Mouse (Mus musculus) CH12.LX (cell line): ENCODE data around the gene 1190005I06Rik. TPM values are rescaled to one million over a fixed set of nuclear protein-coding genes. Genes with fewer than 3 reads are reported as not detected.

Source experiments
- DNase-seq: peaks from one replicate; pipeline ENCODE4 v3.0.0-alpha.2; 2013; ENCODE audit errors: extremely low read depth
- H3K27ac ChIP-seq: 2 replicates; pipeline ENCODE4 v1.5.1; 2012; ENCODE audit warnings: low read depth, mild to moderate bottlenecking, control low read depth, moderate library complexity; ENCODE audit not compliant: insufficient read depth
- H3K27me3 ChIP-seq: replicated peaks from 2 replicates; pipeline ENCODE3; 2012; ENCODE audit warnings: inconsistent platforms
- H3K36me3 ChIP-seq, 2 experiments: replicated peaks in 1 of 2; 2 replicates each; pipeline versions ENCODE3 to v1.6.1; 2012; ENCODE audit warnings: inconsistent platforms in 1 of 2, low read length in 1 of 2, mild to moderate bottlenecking in 1 of 2, mixed read lengths in 1 of 2, moderate library complexity in 1 of 2; ENCODE audit not compliant: control insufficient read depth in 1 of 2, insufficient read depth in 1 of 2
- H3K4me1 ChIP-seq, 2 experiments: 2 replicates each; pipeline ENCODE4 v1.6.1; 2012; ENCODE audit warnings: inconsistent platforms in 1 of 2, moderate library complexity in 1 of 2; ENCODE audit not compliant: insufficient read depth in 2 of 2, control insufficient read depth in 1 of 2
- H3K4me2 ChIP-seq: 2 replicates; pipeline ENCODE4 v1.6.1; 2012; ENCODE audit warnings: low read depth, mild to moderate bottlenecking, control low read depth; ENCODE audit not compliant: poor library complexity, insufficient read depth, severe bottlenecking
- H3K4me3 ChIP-seq, 3 experiments: fragments of 150-350 bp in 1 of 3; sonication (generic) in 1 of 3; replicated peaks in 1 of 3; 2 replicates each; pipeline versions ENCODE3 to v1.5.1; 2011 to 2012; ENCODE audit warnings: low read depth in 2 of 3, low read length in 2 of 3, mild to moderate bottlenecking in 2 of 3, moderate library complexity in 2 of 3, control low read depth in 1 of 3, improper control_type of control experiment in 1 of 3, inconsistent platforms in 1 of 3, mixed read lengths in 1 of 3; ENCODE audit not compliant: poor library complexity in 1 of 3
- H3K79me2 ChIP-seq: replicated peaks from 2 replicates; pipeline ENCODE4 v1.6.1; 2012; ENCODE audit warnings: mild to moderate bottlenecking, moderate library complexity; ENCODE audit not compliant: control insufficient read depth, poor library complexity, insufficient read depth, severe bottlenecking; ENCODE audit errors: extremely low read depth
- H3K9ac ChIP-seq: 2 replicates; pipeline ENCODE4 v1.6.1; 2012; ENCODE audit warnings: low read depth, mild to moderate bottlenecking, control low read depth, moderate library complexity; ENCODE audit not compliant: insufficient read depth
- H3K9me3 ChIP-seq: replicated peaks from 2 replicates; pipeline ENCODE3; 2012; ENCODE audit warnings: low read length, inconsistent platforms, mixed read lengths
- BHLHE40 ChIP-seq: IDR thresholded peaks from 2 replicates; pipeline ENCODE4 v1.6.1; 2011; ENCODE audit warnings: mild to moderate bottlenecking, low read depth, low read length, improper control_type of control experiment
- CTCF ChIP-seq, 2 experiments: IDR thresholded peaks in 1 of 2; conservative IDR thresholded peaks in 1 of 2; 2 replicates each; pipeline ENCODE4 v1.5.1; 2011 to 2012; ENCODE audit warnings: low read depth in 2 of 2, low read length in 2 of 2, improper control_type of control experiment in 1 of 2, inconsistent platforms in 1 of 2, mild to moderate bottlenecking in 1 of 2, moderate library complexity in 1 of 2
- E2F4 ChIP-seq: IDR thresholded peaks from 2 replicates; pipeline ENCODE4 v1.6.1; 2011; ENCODE audit warnings: low read depth, low read length, improper control_type of control experiment; ENCODE audit not compliant: insufficient replicate concordance
- ELF1 ChIP-seq: IDR thresholded peaks from 2 replicates; pipeline ENCODE4 v1.6.1; 2014; ENCODE audit warnings: low read depth, mild to moderate bottlenecking, inconsistent platforms, low read length, improper control_type of control experiment
- ETS1 ChIP-seq: conservative IDR thresholded peaks from 2 replicates; pipeline ENCODE4 v1.6.1; 2012; ENCODE audit warnings: low read depth, mild to moderate bottlenecking, inconsistent platforms, low read length, improper control_type of control experiment, moderate library complexity
- GABPA ChIP-seq: IDR thresholded peaks from 2 replicates; pipeline ENCODE4 v1.6.1; 2012; ENCODE audit warnings: low read depth, low read length, improper control_type of control experiment, inconsistent platforms; ENCODE audit not compliant: insufficient replicate concordance
- IRF4 ChIP-seq: IDR thresholded peaks from 2 replicates; pipeline ENCODE4 v1.6.1; 2014; ENCODE audit warnings: low read depth, mild to moderate bottlenecking, inconsistent platforms, low read length, improper control_type of control experiment
- MAZ ChIP-seq: IDR thresholded peaks from 2 replicates; pipeline ENCODE4 v1.6.1; 2012; ENCODE audit warnings: low read depth, mild to moderate bottlenecking, inconsistent platforms, low read length, improper control_type of control experiment, moderate library complexity
- MYC ChIP-seq: IDR thresholded peaks from 2 replicates; pipeline ENCODE4 v1.6.1; 2011; ENCODE audit warnings: low read depth, mild to moderate bottlenecking, improper control_type of control experiment, low read length
- PAX5 ChIP-seq: IDR thresholded peaks from 2 replicates; pipeline ENCODE4 v1.6.1; 2012; ENCODE audit warnings: low read length, inconsistent platforms, mixed read lengths
- POLR2AphosphoS2 ChIP-seq: IDR thresholded peaks from 2 replicates; pipeline ENCODE4 v1.6.1; 2011; ENCODE audit warnings: low read depth, low read length, improper control_type of control experiment
- RCOR1 ChIP-seq: conservative IDR thresholded peaks from 2 replicates; pipeline ENCODE4 v1.6.1; 2012; ENCODE audit warnings: low read depth, mild to moderate bottlenecking, inconsistent platforms, low read length, improper control_type of control experiment
- SIN3A ChIP-seq: IDR thresholded peaks from 2 replicates; pipeline ENCODE4 v1.6.1; 2012; ENCODE audit warnings: low read length, improper control_type of control experiment, inconsistent platforms
- SMC3 ChIP-seq: IDR thresholded peaks from 2 replicates; pipeline ENCODE4 v1.6.1; 2011; ENCODE audit warnings: low read depth, low read length, improper control_type of control experiment
- dilution Hi-C: fragments of 300-500 bp; cut with MboI; formaldehyde crosslinking; loops from 2 replicates; pipeline ENCODE4 v1.14.3; 2020; ENCODE audit warnings: low sequenced_read_pairs; ENCODE audit not compliant: extremely low pct_unique_long_range_greater_than_20kb, extremely low pct_ligation_motif_present
- in situ Hi-C: fragments of 300-500 bp; cut with MboI; formaldehyde crosslinking; loops from 3 replicates; pipeline ENCODE4 v1.14.3; 2019; ENCODE audit warnings: low sequenced_read_pairs, low pct_ligation_motif_present, low pct_unique_long_range_greater_than_20kb, mixed read lengths
- polyA plus RNA-seq: library from polyadenylated mRNA; unstranded; fragments of >175 nt; gene quantifications from 2 replicates; pipeline ENCODE4 v1.2.1, GENCODE M21; 2012; ENCODE audit warnings: low read depth; ENCODE audit not compliant: insufficient read length
- total RNA-seq, 2 experiments: library from RNA; depleted of rRNA; stranded (reverse); fragments of 300-350 nt in 1 of 2; fragments of >200 nt in 1 of 2; gene quantifications; 2 replicates each; pipeline ENCODE4 v1.2.3; 2012 to 2014

The 1190005I06Rik gene
- total and polyA plus RNA-seq, 3 experiments, result 0.36 to 0.85 TPM; not detected in 1

- Histone ChIP-seq H3K9ac (no peak overlapping the region), H3K79me2 (peaks cover 13% of the 10 kb centered on the region; the same call in 1 of the 2 replicates), H3K9me3 (peaks cover 4% of the 10 kb centered on the region), H3K27ac (no peak overlapping the region), H3K27me3 (no peaks in the 10 kb centered on the region), H3K4me3 (no peak overlapping the region), H3K4me2 (no peak overlapping the region), H3K4me1 (peaks cover 3 to 62% of the 10 kb centered on the region in 2 experiments), H3K36me3 (peaks cover 66 to 98% of the 10 kb centered on the region in 2 experiments)
- TF ChIP-seq CTCF (conservative IDR thresholded peaks at IDR 0.05 in 1 of 2, IDR thresholded peaks at IDR 0.05 in 1 of 2; ENCODE audit: low read depth in 2 of 2, low read length in 2 of 2), result peak in 1 of 2 experiments; percentile 35; a peak in 2 of 4 replicates
- TF ChIP-seq SIN3A, result no peak
- peak; percentile 39; the same call in 1 of the 2 replicates for TF ChIP-seq ELF1
- dilution Hi-C loops, result no loop called here
- in situ Hi-C loops, result no loop called here
- DNase-seq, result peak; percentile 61
Observed at GRCm38 (mm10) chr8:120563851-120564837, 83.3 kb downstream of the 1190005I06Rik start.

GRCm38 (mm10) chr8:120563348-120563724, 84.1 kb downstream of the 1190005I06Rik start:
- Histone ChIP-seq H3K4me3 (no peak overlapping the region), H3K4me1 (peaks cover 9 to 70% of the 10 kb centered on the region in 2 experiments), H3K9me3 (peaks cover 2% of the 10 kb centered on the region), H3K27me3 (no peaks in the 10 kb centered on the region), H3K36me3 (peaks cover 66 to 98% of the 10 kb centered on the region in 2 experiments), H3K27ac (peak overlapping the region; percentile 21; the same call in 1 of the 2 replicates), H3K9ac (no peak overlapping the region), H3K4me2 (no peak overlapping the region), H3K79me2 (peaks cover 13% of the 10 kb centered on the region)
- dilution Hi-C loops (no loop called here), in situ Hi-C loops (no loop called here)
- no peak for DNase-seq
- TF ChIP-seq MAZ, result no peak
- no peak for TF ChIP-seq GABPA
- no peak for TF ChIP-seq POLR2AphosphoS2
- no peak for TF ChIP-seq BHLHE40
- no peak for TF ChIP-seq ETS1
- no peak for TF ChIP-seq E2F4
- TF ChIP-seq PAX5, result no peak
- TF ChIP-seq MYC, result no peak
- TF ChIP-seq IRF4, result no peak
- no peak for TF ChIP-seq RCOR1
- no peak for TF ChIP-seq SMC3
